Mouse (Mus musculus) liver, embryonic 15.5 days (tissue): ENCODE results near the gene Nos3. TPM values are rescaled to one million over a fixed set of nuclear protein-coding genes. Genes with fewer than 3 reads are reported as not detected.

ENCODE experiments used
- ATAC-seq: fragments of 200-750 bp; cut with Nextera tagmentation; 2 replicates; pipeline ENCODE4 v1.8.0; 2017; ENCODE audit warnings: moderate number of reproducible peaks, mild to moderate bottlenecking, moderate library complexity; ENCODE audit not compliant: insufficient read depth
- H3K27ac ChIP-seq: fragments of 300-500 bp; sonication (generic); replicated peaks from 2 replicates; pipeline ENCODE4 v1.5.1; 2015; ENCODE audit warnings: mild to moderate bottlenecking, inconsistent platforms
- H3K27me3 ChIP-seq: fragments of 300-500 bp; sonication (generic); 2 replicates; pipeline ENCODE4 v1.6.1; 2015; ENCODE audit warnings: mild to moderate bottlenecking, inconsistent platforms
- H3K36me3 ChIP-seq: fragments of 300-500 bp; sonication (generic); replicated peaks from 2 replicates; pipeline ENCODE4 v1.6.1; 2015; ENCODE audit warnings: moderate library complexity, mild to moderate bottlenecking, inconsistent platforms
- H3K4me1 ChIP-seq: fragments of 300-500 bp; sonication (generic); replicated peaks from 2 replicates; pipeline ENCODE4 v1.6.1; 2015; ENCODE audit warnings: inconsistent platforms
- H3K4me2 ChIP-seq: fragments of 300-500 bp; sonication (generic); 2 replicates; pipeline ENCODE4 v1.6.1; 2015; ENCODE audit warnings: moderate library complexity, mild to moderate bottlenecking, inconsistent platforms
- H3K4me3 ChIP-seq: fragments of 300-500 bp; sonication (generic); replicated peaks from 2 replicates; pipeline ENCODE4 v1.5.1; 2015; ENCODE audit warnings: mild to moderate bottlenecking, inconsistent platforms
- H3K9ac ChIP-seq: fragments of 300-500 bp; sonication (generic); 2 replicates; pipeline ENCODE4 v1.6.1; 2015; ENCODE audit warnings: moderate library complexity, mild to moderate bottlenecking, inconsistent platforms
- H3K9me3 ChIP-seq: fragments of 300-500 bp; sonication (generic); replicated peaks from 2 replicates; pipeline ENCODE4 v1.6.1; 2016; ENCODE audit warnings: inconsistent platforms
- WGBS: fragments of 180-500 bp; shearing (Covaris S2); methylation state at CpG from one replicate; pipeline ENCODE4 v1.1.7; 2015; ENCODE audit warnings: mixed read lengths; ENCODE audit not compliant: insufficient replicate concordance; 5-methylcytosine and 5-hydroxymethylcytosine counted together
- polyA plus RNA-seq: library from polyadenylated mRNA; unstranded; fragments of >200 nt; fragmentation: Nextera tagmentation; extraction: Ambion mirVana; gene quantifications from 2 replicates; pipeline ENCODE4 v1.2.1, GENCODE M21; 2015

The Nos3 gene
- polyA plus RNA-seq, 1 experiment from 2014 or later = 2.1 TPM

GRCm38 (mm10) chr5:24433993-24434392 is 69.4 kb downstream of the Nos3 start:
- Histone ChIP-seq H3K27me3 (no peaks in the 10 kb centered on the region), H3K27ac (no peak overlapping the region), H3K36me3 (peaks cover 82% of the 10 kb centered on the region), H3K9ac (no peak overlapping the region), H3K4me2 (no peak overlapping the region), H3K4me1 (0 out of 2 replicates have a peak, but pooled peaks cover under 1% of the 10 kb centered on the region), H3K9me3 (no peaks in the 10 kb centered on the region), H3K4me3 (no peak overlapping the region)
- ATAC-seq = no peak
- 69% methylated on average over 8 of the region's 8 CpGs for WGBS

Other genes starting within 250 kb of the Nos3 start
- gene Nupl2, start 199.8 kb upstream of the Nos3 start, polyA plus RNA-seq = 5.0 and 6.0 TPM in 2 replicates
- 0.35 and 0.68 TPM in 2 replicates for gene Kcnh2, start 13.2 kb upstream of the Nos3 start, polyA plus RNA-seq
- gene Atg9b, start 27.3 kb downstream of the Nos3 start, polyA plus RNA-seq = 0.58 and 2.2 TPM in 2 replicates
- gene Abcb8, start 28.9 kb downstream of the Nos3 start, polyA plus RNA-seq = 25.6 and 30.8 TPM in 2 replicates
- gene Asic3, start 48.6 kb downstream of the Nos3 start, polyA plus RNA-seq = not detected in 2 replicates
- 7.7 and 8.8 TPM in 2 replicates for gene Cdk5, start 58.7 kb downstream of the Nos3 start, polyA plus RNA-seq
- 8.9 and 10.3 TPM in 2 replicates for gene Slc4a2, start 59.0 kb downstream of the Nos3 start, polyA plus RNA-seq
- 49.3 and 55.5 TPM in 2 replicates for gene Fastk, start 80.5 kb downstream of the Nos3 start, polyA plus RNA-seq
- 5.1 and 5.5 TPM in 2 replicates for gene Tmub1, start 83.0 kb downstream of the Nos3 start, polyA plus RNA-seq
- 11.3 and 14.7 TPM in 2 replicates for gene Agap3, start 87.4 kb downstream of the Nos3 start, polyA plus RNA-seq
- gene Gbx1, start 162.4 kb downstream of the Nos3 start, polyA plus RNA-seq = not detected in 2 replicates
- 0.07 and 0.12 TPM in 2 replicates for gene Asb10, start 176.2 kb downstream of the Nos3 start, polyA plus RNA-seq
- gene 4931409K22Rik, start 192.0 kb downstream of the Nos3 start, polyA plus RNA-seq = not detected in 2 replicates
- 43.2 and 44.4 TPM in 2 replicates for gene Abcf2, start 212.7 kb downstream of the Nos3 start, polyA plus RNA-seq
- gene Chpf2, start 221.9 kb downstream of the Nos3 start, polyA plus RNA-seq = 10.5 and 13.4 TPM in 2 replicates